Mouse (Mus musculus) kidney, postnatal 10 days (tissue): ENCODE results near the gene Rab29.
"Not testable (repeated sequence)": the region's sequence is repeated elsewhere in the genome, so short reads cannot be mapped to it uniquely, and the experiment has no call there.

Experiments used
- DNase-seq: peaks from one replicate; pipeline ENCODE4 v3.0.0; 2021; ENCODE audit warnings: mixed read lengths

Rab29 gene

DNA sequence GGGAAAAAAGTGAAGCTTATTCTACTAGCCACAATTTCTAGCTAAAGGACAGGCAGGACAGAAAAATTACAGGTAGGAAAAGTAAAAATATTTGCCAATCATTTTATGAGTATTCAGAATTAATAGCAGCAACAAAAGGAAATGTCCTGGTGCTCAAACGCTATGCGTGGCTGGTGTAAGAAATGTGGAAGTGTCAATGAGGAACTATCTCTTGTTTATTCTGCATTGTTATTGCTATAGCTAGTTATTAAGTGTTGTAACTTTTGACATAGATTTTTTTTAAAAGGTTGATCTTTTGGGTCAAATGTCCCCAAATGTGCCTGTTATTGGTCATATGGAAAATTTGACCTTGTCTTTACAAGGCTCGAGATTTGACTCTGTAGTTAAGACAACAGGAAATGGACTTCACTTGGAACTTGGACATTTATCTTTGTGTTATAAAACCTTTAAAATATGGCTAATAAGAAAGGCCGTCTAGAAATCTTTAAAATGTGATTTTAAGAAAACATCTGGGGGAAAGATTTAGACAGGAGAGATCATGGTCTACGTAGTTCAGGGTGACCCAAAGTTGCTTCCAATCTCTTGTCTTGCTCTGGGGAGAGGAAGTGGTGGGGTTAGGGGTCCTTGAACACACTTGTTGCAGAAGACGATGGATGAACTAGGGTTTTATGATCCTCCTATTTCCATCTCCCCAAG, 572 bp upstream of the Rab29 start:
- no peak for DNase-seq

DNA sequence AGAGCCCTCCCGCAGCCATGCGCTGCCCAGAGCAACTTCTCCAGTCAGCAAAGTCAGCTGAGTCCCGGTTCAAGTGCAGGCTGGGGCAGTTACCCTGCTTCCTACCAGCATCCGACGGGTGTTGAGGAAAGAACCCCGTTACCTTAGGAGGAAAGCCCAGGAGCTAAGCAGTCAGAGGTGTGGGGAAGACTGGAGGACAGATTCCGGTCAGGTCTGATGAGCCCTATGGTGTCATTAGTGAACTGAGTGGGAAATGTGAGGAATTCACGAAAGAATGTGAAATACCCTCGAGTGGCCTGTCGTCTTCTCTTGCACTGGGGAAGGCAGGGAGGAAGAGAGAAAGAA, 894 bp downstream of the Rab29 start:
- no peak for DNase-seq

DNA sequence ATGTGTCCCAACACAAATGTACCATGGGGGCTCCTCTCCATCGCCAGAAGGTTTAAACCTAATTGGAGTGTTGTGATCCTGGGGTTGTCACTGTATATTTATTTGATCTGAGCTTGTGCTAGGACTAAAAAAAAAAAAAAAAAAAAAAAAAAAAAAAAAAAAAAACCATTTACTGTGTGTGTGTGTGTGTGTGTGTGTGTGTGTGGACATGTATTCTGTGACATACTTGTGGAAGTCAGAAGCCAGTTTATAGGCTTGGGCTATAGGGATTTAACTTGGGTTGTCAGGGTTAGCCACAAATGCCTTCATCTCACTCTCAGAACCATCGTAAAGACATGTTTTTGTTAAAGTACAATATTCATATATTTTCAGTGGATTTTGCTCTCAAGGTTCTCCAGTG, 2.5 kb downstream of the Rab29 start:
- DNase-seq: no peak

DNA sequence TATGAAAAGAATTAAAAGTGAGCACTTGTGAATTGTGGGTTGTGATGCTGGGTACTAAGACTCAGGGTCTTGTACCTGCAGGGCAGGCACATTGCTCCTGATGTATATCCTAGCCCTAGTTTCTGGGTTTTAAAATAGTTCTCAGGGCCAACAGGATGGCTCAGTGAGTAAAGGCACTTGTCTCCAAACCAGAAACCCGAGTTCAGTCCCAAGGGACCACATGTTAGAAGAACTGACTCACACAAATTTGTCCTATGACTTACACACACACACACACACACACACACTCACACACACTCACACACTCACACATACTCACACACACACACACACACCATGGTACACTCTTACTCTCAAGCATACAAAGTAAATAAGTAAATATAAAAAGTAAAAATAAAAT, 5.8 kb downstream of the Rab29 start:
- no peak for DNase-seq

DNA sequence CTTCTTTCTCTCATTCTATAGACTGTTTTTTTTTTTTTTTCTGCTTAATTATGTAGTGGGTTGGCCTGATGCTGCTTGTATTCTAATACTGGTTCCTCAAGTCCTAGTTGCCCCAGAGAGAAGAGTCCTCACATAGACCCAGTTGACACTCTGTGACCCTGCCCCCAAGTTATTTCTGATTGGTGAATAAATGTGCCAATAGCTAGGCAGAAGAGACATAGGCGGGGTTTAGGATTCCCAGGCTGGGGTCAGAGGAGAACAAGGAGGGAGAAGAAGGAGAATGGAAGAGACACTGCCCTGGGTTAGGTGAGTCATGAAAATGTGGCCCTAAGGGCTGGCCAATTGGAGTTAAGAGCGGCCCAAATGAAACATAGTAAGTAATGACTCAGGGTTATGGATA, 12.8 kb downstream of the Rab29 start:
- DNase-seq: no peak

DNA sequence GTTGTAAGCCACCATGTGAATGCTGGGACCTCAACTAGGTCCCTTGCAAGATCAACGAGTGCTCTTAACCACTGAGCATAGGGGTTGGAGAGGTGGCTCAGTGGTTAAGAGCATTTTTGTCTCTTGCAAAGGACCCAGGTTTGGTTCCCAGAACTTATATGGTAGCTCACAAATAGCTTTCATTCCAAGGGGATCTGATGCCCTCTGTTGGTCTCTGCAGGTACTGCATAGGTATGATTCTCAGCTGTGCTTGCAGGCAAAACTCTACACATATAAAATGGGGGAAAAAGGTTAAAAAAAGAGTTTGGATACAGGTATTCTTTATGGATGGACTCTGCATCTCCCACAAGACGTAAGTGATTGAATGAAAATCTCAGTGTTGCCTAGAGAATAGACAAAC, 15.8 kb downstream of the Rab29 start:
- DNase-seq: peak; percentile 31

DNA sequence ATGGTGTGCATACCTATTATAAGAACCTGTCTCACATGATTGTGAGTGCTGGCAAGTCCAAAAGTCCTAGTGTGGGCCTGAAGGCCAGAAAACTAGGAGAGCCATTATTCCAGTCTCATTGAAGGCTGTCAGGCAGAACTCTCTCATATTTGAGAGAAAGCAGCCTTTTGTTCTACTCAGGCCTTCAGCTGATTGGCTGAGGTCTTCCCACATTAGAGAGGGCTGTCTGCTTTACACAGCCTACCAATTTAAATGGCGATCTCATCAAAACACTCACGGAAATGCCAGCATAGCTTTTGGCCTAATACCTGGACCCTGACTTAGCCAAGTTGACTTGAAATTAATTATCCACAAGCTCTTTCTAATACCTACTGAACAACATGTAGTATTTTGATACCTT, 19.1 kb downstream of the Rab29 start:
- DNase-seq: no peak

DNA sequence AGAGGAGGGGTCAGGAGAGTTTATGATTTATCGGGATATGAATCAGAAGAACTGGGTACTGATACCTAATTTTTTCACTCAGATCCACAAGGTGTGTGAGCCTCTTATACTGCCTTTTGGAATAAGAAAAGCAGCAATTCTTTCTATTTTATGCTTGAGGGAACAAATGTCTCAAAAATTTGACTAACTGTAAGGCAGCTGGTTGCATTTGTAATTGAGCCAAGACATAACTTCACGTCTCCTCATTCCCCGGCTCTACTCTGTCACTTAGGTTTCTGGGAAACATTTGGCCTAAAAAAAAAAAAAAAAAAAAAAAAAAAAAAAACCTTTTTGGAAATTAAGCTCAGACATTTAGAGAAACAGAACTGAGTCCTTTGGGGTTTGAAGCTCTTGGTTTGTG, 19.6 kb downstream of the Rab29 start:
- DNase-seq: no peak

DNA sequence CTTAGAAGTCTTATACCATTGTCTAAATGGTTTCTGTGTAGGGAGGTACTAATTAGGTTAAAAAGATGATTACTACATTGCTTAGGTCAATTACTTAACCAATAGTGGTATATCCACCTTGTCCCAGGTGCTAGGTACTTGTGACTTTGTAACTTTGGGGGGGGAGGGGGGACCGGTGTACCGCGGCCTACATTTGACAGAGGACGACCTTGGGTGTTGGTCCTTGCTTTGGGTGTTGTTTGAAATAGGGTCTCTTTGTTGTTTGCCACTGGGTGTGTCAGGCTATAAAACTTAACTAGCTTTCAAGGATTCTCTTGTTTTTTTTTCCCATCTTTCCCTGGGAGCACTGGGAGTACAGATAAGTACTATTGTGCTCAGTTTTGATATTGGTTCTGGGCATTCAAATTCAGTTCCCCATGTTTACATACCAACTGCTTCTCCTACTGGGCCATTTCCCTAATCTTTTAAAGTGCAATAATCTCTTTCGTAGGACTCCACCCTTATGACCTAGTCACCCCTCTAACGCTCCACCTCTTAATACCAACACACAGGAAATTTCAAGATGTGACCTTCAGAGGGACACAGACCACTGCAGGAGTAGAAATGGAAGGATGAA, 23.1 kb downstream of the Rab29 start:
- DNase-seq: no peak

DNA sequence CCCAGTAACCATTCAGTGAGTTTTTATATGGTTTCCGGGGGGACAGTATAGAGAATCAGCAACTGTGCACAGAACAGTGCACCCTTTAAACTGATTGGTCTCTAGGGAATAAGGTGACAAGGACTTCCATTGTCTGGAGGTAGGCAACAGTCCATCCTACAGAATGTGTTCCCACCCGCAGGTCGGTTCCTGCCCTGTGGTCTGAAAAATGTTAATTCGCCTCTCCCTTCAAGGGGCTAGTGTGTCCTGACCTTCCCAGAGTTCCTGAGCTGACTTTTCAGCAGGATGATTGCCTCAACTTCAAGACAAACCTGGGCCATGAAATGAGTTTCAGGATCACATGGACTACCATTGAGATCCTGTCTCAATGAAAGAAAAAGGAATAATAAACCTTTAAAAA, 24.4 kb downstream of the Rab29 start:
- no peak for DNase-seq

DNA sequence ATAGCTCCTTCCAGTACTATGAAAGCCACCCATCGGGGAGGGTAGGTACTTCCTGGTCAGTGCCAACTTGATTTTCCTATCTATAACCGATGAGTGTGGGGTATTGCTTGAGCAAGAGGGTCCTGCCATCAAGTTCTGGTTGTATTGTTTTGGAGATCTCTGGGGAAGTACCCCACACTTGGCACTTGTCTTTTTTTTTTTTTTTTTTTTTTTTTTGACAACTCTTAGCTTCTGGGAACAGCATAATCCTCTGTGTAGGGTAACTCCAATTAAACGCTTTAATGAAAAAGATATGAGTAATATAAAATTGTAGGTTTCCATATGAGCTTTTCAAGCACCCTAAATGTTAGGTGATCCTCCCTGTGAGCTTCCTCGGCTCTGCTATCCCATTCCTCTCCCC, 35.7 kb downstream of the Rab29 start:
- no peak for DNase-seq

DNA sequence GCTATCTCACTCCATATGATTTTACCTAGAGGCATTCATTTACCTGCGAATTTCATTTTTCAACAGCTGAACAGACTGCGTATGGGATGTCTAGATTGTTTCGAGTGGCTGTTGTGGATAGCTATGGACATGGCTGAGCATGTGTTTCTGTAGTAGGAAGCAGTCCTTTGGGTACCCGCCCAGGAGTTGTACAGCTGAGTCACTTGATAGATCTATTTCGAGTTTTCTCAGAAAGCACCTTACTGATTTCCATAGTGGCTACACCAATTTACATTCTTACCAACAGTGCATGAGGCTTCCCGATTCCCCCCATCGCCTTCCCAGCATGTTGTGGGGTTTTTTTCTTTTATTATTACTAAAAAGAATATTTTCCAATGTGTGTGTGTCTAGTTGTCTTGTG, 36.2 kb downstream of the Rab29 start:
- no peak for DNase-seq

DNA sequence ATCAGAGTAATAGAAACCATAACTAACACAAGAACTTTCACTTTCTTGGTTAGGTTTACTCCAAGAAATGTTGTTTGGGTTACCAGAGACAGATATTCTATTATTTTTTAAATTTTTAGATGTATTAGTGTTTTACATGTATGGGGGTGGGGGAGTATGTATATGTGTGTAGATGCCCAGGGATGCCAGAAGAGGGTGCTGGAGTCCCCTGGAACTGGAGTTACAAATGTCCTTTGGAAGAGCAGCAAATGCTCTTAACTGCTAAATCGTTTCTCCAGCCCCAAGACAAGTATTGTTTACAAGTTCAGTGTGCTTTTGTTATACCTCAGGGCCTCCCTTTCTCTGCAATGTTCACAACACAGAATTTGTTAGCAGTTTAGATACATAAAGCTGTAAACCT, 38.5 kb downstream of the Rab29 start:
- DNase-seq: peak; percentile 35

DNA sequence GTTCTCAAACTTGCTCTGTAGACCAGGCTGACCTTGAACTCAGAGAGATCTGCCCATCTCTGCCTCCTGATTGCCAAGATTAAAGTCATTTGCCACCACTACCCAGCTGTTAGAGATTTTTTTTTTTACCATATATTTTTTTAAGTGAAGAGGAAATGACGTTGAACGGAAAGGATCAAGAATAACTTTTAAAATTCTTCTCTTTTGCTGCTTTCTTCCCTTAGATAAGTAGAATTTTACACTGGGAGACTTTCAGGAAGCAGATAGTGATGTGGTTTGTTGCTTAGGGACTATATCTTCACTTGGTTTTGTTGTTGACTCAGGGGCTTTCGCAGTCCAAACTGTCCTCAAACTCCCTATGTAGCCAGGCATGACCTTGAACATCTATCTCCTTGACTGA, 41.4 kb downstream of the Rab29 start:
- no peak for DNase-seq

DNA sequence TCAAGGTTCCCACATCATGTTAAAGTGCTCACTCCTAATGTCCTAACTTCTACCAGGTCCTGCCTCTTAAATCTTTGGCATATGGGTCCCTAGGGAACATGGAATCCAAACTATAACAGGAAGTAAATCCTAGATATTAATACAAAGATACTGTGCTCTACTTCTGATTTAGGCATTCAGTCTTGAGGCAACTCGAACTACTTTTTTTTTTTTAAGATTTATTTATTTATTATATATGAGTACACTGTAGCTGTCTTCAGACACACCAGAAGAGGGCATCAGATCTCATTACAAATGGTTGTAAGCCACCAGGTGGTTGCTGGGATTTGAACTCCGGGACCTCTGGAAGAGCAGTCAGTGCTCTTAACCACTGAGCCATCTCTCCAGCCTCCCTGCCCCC, 42.2 kb downstream of the Rab29 start:
- DNase-seq: not testable (repeated sequence)

DNA sequence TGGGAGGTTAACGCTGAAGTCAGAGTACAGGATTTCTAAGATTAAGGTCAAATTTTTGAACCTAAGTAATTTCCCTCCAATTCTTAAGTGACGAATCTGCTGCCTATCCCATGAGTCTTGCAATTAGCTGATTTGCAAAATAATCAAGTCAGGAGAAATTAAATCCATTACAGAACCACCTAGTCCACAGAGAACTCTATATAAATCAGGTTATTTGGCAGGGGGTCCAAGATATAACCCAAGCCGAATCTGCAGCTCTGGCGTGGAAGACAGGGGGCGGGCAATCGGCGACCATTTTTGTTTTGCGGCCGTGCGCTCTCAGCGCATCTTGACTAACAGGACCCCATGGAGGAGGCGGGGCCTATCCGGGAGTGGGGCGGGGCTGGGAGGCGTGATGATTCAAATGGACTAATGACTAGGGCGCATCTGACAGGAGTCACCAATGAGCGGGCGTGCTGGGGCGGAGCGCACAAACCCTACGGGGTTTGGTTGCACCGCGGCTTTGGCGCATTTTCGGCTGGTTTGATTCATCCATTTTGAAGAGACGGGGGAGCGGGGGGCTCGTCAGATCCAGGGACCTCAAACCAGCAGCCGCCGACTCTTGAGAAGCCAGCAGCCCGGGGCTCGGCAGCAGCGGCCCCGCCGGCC, 43.1 kb downstream of the Rab29 start, which contains the start of gene Nucks1:
Gene Nucks1 (plus strand): TSS at position 534 of the 648 bp plus-strand sequence.
- DNase-seq: peak; percentile 100

DNA sequence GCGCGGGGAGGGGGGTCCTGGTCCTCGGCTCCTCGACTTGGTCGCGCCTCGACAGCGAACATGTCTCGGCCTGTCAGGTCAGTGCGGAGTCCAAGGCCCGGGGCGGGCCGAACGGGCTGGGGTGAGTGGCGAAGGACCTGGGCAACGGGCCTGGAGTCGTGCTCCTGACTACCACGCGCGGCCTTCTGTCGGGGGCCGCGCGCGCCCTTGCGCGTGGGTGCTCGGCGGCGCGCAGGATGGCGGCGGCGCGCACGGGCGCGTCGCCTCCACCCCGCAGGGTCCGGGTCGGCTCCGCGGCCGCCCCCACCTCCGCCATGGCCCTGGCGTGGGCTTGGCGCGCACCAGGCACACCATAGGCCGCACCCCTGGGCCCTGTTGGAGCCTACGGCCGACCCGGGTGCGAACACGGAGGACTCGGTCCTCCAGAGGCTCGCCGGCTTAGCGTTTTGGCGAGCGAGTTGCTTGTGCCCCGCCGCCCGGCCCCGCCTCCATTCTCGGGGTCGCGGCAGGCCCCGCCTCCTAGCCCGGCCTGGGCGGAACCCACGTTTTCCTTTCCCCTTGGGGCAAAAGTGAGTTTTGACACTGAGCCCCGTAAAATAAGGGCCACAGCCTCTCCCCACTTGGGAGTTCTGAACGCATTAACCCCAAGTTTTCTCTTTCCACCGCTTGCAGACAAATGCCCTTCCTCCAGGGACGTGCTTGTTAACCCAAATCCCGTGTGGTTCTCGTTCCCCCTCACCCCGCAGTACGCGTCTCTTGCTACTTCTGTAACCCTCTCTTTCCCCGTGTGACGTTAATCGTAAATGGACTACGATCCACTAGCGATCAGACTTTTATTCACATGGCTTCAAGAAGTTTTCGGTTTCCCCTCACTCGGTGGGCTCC, 43.9 kb downstream of the Rab29 start:
- DNase-seq: peak; percentile 89

DNA sequence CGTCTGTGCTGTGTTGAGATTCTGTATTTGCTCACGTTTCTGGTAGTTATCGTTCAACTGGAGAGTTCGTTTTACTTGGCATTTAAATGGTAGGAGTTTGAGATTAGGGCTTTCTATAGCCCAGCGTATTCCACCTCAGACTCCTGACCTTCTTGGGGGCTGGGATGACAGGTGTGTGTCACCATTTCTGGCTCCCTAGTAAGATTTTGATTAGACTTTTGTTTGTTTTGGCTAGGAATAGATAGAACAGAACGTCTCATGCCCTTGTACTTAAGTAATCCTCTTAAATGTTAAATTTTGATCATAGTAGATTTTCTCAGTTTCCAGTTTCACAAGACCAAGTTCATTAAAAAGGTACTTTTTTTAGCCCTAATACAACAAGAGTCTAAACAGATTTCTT, 50.6 kb downstream of the Rab29 start:
- DNase-seq: no peak

DNA sequence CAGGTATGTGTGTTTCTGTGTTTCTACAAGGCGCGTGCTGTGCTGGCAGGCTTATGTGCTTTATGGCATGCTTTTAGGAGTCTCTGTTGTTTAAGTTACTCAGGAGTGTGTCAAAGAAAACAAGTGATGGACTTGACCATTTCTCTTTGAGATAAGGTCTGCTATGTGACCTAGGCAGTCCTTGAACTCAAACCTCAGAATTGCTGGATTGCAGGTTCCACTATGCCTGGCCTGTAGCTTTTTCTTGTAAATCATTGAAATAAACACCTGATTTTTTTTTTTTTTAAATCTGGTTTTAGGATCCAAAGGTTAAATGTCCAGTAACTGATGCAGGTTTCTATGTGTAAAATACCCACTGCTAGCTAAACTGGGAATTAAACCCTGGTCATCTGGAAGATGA, 52.0 kb downstream of the Rab29 start:
- DNase-seq: no peak

DNA sequence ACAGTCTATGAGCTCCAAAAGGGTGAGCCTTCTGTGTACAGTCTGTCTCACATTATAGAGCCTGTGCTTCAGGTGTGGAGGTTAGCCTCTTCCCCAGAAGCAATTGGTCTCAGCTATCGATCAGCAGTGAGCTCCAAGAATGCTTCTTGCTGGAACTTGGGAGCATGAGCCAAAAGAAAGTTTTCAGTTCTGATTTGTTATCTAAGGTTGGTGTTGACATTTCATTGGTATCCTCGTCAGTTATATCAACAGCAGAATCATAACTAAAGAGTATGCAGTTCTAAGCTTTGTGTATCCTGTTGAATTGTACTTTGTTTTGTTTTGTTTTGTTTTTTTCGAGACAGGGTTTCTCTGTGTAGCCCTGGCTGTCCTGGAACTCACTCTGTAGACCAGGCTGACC, 55.1 kb downstream of the Rab29 start:
- no peak for DNase-seq
